Mouse (Mus musculus) olfactory bulb, adult 2 months (tissue): ENCODE measurements around the gene Olfr1297. TPM values are rescaled to one million over a fixed set of nuclear protein-coding genes. Genes with fewer than 3 reads are reported as not detected.

ENCODE experiments used
- H3K27ac ChIP-seq: fragments of 200-500 bp; 2 replicates; pipeline ENCODE4 v1.5.1; 2012; ENCODE audit warnings: low read depth, low read length; ENCODE audit not compliant: insufficient read depth
- H3K4me1 ChIP-seq: fragments of 200-500 bp; 2 replicates; pipeline ENCODE4 v1.6.1; 2012; ENCODE audit warnings: low read length; ENCODE audit not compliant: control insufficient read depth, insufficient read depth
- H3K4me3 ChIP-seq: fragments of 200-500 bp; 2 replicates; pipeline ENCODE4 v1.5.1; 2012; ENCODE audit warnings: mild to moderate bottlenecking, low read depth, low read length, moderate library complexity; ENCODE audit not compliant: insufficient read depth
- CTCF ChIP-seq: fragments of 200-500 bp; IDR thresholded peaks from 2 replicates; pipeline ENCODE4 v1.5.1; 2012; ENCODE audit warnings: low read depth, mild to moderate bottlenecking, low read length, moderate library complexity; ENCODE audit not compliant: insufficient read depth
- POLR2A ChIP-seq: fragments of 200-500 bp; IDR thresholded peaks from 2 replicates; pipeline ENCODE4 v1.6.1; 2012; ENCODE audit warnings: mild to moderate bottlenecking, low read depth, low read length, moderate library complexity; ENCODE audit not compliant: insufficient read depth
- WGBS: fragments of 180-500 bp; shearing (Covaris S2); methylation state at CpG from one replicate; pipeline ENCODE4 v1.1.7; 2018; 5-methylcytosine and 5-hydroxymethylcytosine counted together
- polyA plus RNA-seq: library from polyadenylated mRNA; stranded (reverse); fragments of >200 nt; gene quantifications from 2 replicates; pipeline ENCODE4 v1.2.4, GENCODE M21; 2012; ENCODE audit warnings: low replicate concordance; ENCODE audit not compliant: missing spikeins, insufficient read depth, insufficient read length

The Olfr1297 gene
- not detected in 2 replicates for polyA plus RNA-seq

DNA sequence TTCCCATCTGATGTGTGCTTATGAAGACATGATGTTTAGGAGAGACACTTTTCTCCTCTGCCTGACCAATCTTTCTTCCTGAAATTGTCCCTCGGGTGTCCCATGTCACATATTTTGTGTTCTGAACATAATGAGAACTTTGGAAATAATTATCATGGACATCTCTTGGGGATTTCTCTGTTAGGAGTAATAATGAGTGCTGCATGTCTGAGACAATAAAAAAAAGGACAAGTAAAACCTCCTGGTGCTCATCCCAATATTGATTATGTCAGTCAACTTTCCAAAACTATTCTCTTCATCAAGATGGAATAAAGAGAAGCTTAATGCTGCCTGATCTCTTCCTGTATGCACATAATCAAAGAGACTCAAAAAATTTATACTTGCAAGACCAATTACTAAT lies at the start of gene Olfr1297:
Gene Olfr1297, minus strand, starts transcription at position 101 of the 400 bp plus-strand sequence.
- 78% methylated on average over 1 of the region's 1 CpGs for WGBS
- Histone ChIP-seq H3K4me3 (no peak within 1 kb of the TSS), H3K27ac (no peak within 1 kb of the TSS), H3K4me1 (no peaks in the 10 kb centered on the region)
- no peak for TF ChIP-seq POLR2A
- no peak for TF ChIP-seq CTCF

DNA sequence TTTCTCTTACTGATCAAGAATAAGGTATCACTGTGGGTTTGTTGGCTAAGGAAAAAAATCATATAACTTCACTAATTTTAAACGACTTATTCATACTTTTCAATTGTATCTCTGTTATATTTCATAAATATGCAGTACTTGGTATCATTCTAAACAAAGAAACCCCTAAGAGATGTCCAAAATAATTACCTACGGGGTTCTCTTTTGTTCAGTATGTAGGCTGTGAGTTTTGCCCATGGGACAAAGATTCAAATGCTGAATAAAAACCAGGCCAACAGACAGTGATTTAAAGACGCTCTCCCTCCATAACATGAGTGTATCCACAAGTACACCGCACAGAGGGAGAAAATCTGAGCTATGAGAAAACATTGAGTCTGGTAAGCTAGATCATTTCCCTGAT lies 34.8 kb upstream of the Olfr1297 start, which contains the start of gene Olfr1299:
Gene Olfr1299, plus strand, starts transcription at position 301 of the 400 bp plus-strand sequence.
- TF ChIP-seq CTCF (no peak), POLR2A (no peak)
- 82% methylated on average over 4 of the region's 4 CpGs for WGBS
- Histone ChIP-seq H3K27ac (no peak within 1 kb of the TSS), H3K4me1 (no peaks in the 10 kb centered on the region), H3K4me3 (no peak within 1 kb of the TSS)

DNA sequence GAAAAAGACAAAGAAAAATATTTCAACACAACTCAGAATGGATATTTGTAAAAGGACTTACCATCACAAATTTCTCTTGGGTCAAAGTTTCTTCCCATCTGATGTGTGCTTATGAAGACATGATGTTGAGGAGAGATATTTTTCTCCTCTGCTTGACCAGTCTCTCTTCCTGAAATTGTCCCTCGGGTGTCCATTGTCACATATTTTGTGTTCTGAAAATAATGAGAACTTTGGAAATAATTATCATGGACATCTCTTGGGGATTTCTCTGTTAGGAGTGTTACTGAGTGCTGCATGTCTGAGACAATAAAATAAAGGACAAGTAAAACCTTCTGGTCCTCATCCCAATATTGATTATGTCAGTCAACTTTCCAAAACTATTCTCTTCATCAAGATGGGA lies 22.8 kb upstream of the Olfr1297 start, which contains the start of gene Olfr1298:
Gene Olfr1298, minus strand, starts transcription at position 101 of the 400 bp plus-strand sequence.
- Histone ChIP-seq H3K4me3 (no peak within 1 kb of the TSS), H3K27ac (no peak within 1 kb of the TSS), H3K4me1 (no peaks in the 10 kb centered on the region)
- TF ChIP-seq POLR2A (no peak), CTCF (no peak)
- WGBS = 82% methylated on average over 1 of the region's 1 CpGs

DNA sequence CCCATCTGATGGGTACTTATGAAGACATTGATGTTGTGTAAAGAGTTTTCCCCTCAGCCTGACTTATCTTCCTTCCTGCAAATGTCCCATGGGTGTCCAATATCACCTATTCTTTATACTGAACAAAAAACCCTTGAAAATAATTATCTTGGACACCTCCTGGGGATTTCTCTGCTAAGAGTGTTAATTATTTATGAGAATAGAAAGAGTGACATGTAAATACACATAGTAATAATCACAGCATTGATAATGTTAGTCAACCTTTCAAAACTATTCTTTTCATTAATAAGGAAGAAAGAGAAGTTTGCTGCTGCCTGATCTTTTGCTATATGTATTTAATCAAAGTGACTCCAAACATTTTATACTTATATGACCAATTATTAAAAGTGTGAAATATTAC lies 56.7 kb downstream of the Olfr1297 start, which contains the start of gene Olfr1295:
Gene Olfr1295, minus strand, starts transcription at position 101 of the 400 bp plus-strand sequence.
- Histone ChIP-seq H3K4me3 (no peak within 1 kb of the TSS), H3K27ac (no peak within 1 kb of the TSS), H3K4me1 (no peaks in the 10 kb centered on the region)
- TF ChIP-seq POLR2A (no peak), CTCF (no peak)

Other genes starting within 250 kb of the Olfr1297 start
- gene Olfr1286, start 203.4 kb downstream of the Olfr1297 start, polyA plus RNA-seq = not detected in 2 replicates
- gene Olfr1287, start 177.4 kb downstream of the Olfr1297 start, polyA plus RNA-seq = not detected in 2 replicates
- not detected in 2 replicates for gene Olfr1288, start 152.4 kb downstream of the Olfr1297 start, polyA plus RNA-seq
- gene Olfr1289, start 145.7 kb downstream of the Olfr1297 start, polyA plus RNA-seq = not detected in 2 replicates
- gene Olfr1290, start 132.7 kb downstream of the Olfr1297 start, polyA plus RNA-seq = not detected in 2 replicates
- not detected in 2 replicates for gene Olfr1291-ps1, start 129.3 kb downstream of the Olfr1297 start, polyA plus RNA-seq
- not detected in 2 replicates for gene Olfr1293-ps, start 101.3 kb downstream of the Olfr1297 start, polyA plus RNA-seq
- gene Olfr1294, start 86.2 kb downstream of the Olfr1297 start, polyA plus RNA-seq = not detected in 2 replicates
- gene Olfr1295, start 56.8 kb downstream of the Olfr1297 start, polyA plus RNA-seq = not detected in 2 replicates
- gene Olfr1298, start 22.7 kb upstream of the Olfr1297 start, polyA plus RNA-seq = not detected in 2 replicates
- not detected in 2 replicates for gene Olfr1299, start 34.9 kb upstream of the Olfr1297 start, polyA plus RNA-seq
- gene Olfr1301, start 124.5 kb upstream of the Olfr1297 start, polyA plus RNA-seq = not detected in 2 replicates
- gene Olfr1302, start 150.9 kb upstream of the Olfr1297 start, polyA plus RNA-seq = not detected in 2 replicates
- gene Olfr1303, start 193.8 kb upstream of the Olfr1297 start, polyA plus RNA-seq = not detected in 2 replicates